11 mouse cellular contexts compared by ENCODE assay signal in genomic region chr12:86103852-86104251, GRCm38 (mm10). TPM values are rescaled to one million over a fixed set of nuclear protein-coding genes. Genes with fewer than 3 reads are reported as not detected.
A peak's percentile ranks its signal among the peaks of the same experiment; 100 is the strongest.
DNase-seq lines count a peak whose midpoint lies in the region; ATAC-seq and TF ChIP-seq lines count a peak whose summit lies in the region.
"Had no signal": no experiment of that assay in that cellular context is flagged by ENCODE, and none has a peak within 500 bp of the region (broad histone marks: within the 10 kb centered on the region; RNA-seq: fewer than 3 reads in every experiment).

No protein-coding gene starts in this region.

- DNase-seq in cerebellum, adult 2 months, result no peak
- DNase-seq in liver, adult 2 months (ENCODE audit: extremely low read depth, low read depth, low spot score), result peak; percentile 26
- no peak for DNase-seq in liver, embryonic 11.5 days (ENCODE audit: low spot score)
- DNase-seq in spleen, postnatal 10 days (ENCODE audit: low spot score in 2 of 2), result no peak
- DNase-seq: thymus, postnatal 25 days had no signal

- H3K4me3 ChIP-seq in cerebellum, adult 2 months (replicated peaks; ENCODE audit: insufficient read depth, low read depth, low read length), result no peak overlapping the region
- no peak overlapping the region for H3K4me3 ChIP-seq in liver, adult 2 months (ENCODE audit: insufficient read depth, low read depth, low read length)
- H3K4me3 ChIP-seq in liver, embryonic 11.5 days (ENCODE audit: low read depth, low read length), result no peak overlapping the region
- H3K4me3 ChIP-seq in intestine, postnatal 0 days (ENCODE audit: low read depth, low read length), result no peak overlapping the region
- no peak overlapping the region for H3K4me3 ChIP-seq in neural tube, embryonic 14.5 days (ENCODE audit: low read depth, low read length)
- H3K4me3 ChIP-seq: embryonic facial prominence, embryonic 13.5 days had no signal

- no peaks in the 10 kb centered on the region for H3K36me3 ChIP-seq in liver, adult 2 months (ENCODE audit: control insufficient read depth, insufficient read depth, low read length)
- H3K36me3 ChIP-seq in liver, embryonic 11.5 days (ENCODE audit: control insufficient read depth, insufficient read depth, low read length), result no peaks in the 10 kb centered on the region
- no peaks in the 10 kb centered on the region for H3K36me3 ChIP-seq in intestine, postnatal 0 days (ENCODE audit: control insufficient read depth, insufficient read depth)
- no peaks in the 10 kb centered on the region for H3K36me3 ChIP-seq in neural tube, embryonic 14.5 days (ENCODE audit: control insufficient read depth, insufficient read depth, low read length)

- H3K27ac ChIP-seq in cerebellum, adult 2 months (ENCODE audit: insufficient read depth, low read length), result peak overlapping the region; percentile 75; the same call in 1 of the 2 replicates
- H3K27ac ChIP-seq in liver, adult 2 months (replicated peaks; ENCODE audit: insufficient read depth, low read depth, low read length), result no peak overlapping the region
- no peak overlapping the region for H3K27ac ChIP-seq in liver, embryonic 11.5 days (ENCODE audit: low read depth, low read length)
- H3K27ac ChIP-seq in intestine, postnatal 0 days (ENCODE audit: low read depth, low read length), result 0 out of 2 replicates have a peak overlapping the region, but pooled peaks have one; percentile 41
- H3K27ac ChIP-seq in neural tube, embryonic 14.5 days (ENCODE audit: low read depth, low read length), result peak overlapping the region; percentile 35; the same call in 1 of the 2 replicates
- H3K27ac ChIP-seq: embryonic facial prominence, embryonic 13.5 days had no signal

- no peak for TF ChIP-seq POLR2A in cerebellum, adult 2 months (IDR thresholded peaks at IDR 0.05; ENCODE audit: borderline replicate concordance, insufficient read depth, low read length)
- no peak for TF ChIP-seq POLR2A in liver, adult 2 months (IDR thresholded peaks at IDR 0.05; ENCODE audit: extremely low read depth, insufficient read depth, low read length)

- H3K9ac ChIP-seq in liver, adult 2 months (ENCODE audit: low read depth, low read length), result no peak overlapping the region
- H3K9ac ChIP-seq in liver, embryonic 11.5 days (ENCODE audit: low read depth, low read length), result no peak overlapping the region
- H3K9ac ChIP-seq in intestine, postnatal 0 days (ENCODE audit: low read depth, low read length), result no peak overlapping the region
- no peak overlapping the region for H3K9ac ChIP-seq in neural tube, embryonic 14.5 days (replicated peaks; ENCODE audit: low read depth, low read length)
- H3K9ac ChIP-seq: embryonic facial prominence, embryonic 13.5 days had no signal

- H3K79me2 ChIP-seq in liver, adult 2 months (ENCODE audit: control insufficient read depth, insufficient read depth, low read length), result no peaks in the 10 kb centered on the region

- ATAC-seq in cerebellum, adult (ENCODE audit: insufficient number of reproducible peaks, low FRiP score, low TSS enrichment), result no peak
- ATAC-seq in liver, embryonic 11.5 days (replicated peaks; ENCODE audit: low FRiP score), result no peak
- no peak for ATAC-seq in intestine, postnatal 0 days
- no peak for ATAC-seq in neural tube, embryonic 14.5 days (ENCODE audit: low read depth)
- no peak for ATAC-seq in megakaryocyte-erythroid progenitor cell, adult 5-6 weeks (replicated peaks; ENCODE audit: low FRiP score, low TSS enrichment, poor library complexity, severe bottlenecking)

- H3K9me3 ChIP-seq in liver, embryonic 11.5 days (ENCODE audit: control insufficient read depth, low read length), result no peaks in the 10 kb centered on the region
- H3K9me3 ChIP-seq in intestine, postnatal 0 days (ENCODE audit: control insufficient read depth), result no peaks in the 10 kb centered on the region
- H3K9me3 ChIP-seq in neural tube, embryonic 14.5 days (ENCODE audit: control insufficient read depth, low read length), result no peaks in the 10 kb centered on the region
- H3K9me3 ChIP-seq: embryonic facial prominence, embryonic 13.5 days had no signal

- H3K4me1 ChIP-seq in cerebellum, adult 2 months (ENCODE audit: control insufficient read depth, insufficient read depth, low read length), result no peaks in the 10 kb centered on the region
- no peaks in the 10 kb centered on the region; the same call in 1 of the 2 replicates for H3K4me1 ChIP-seq in liver, adult 2 months (ENCODE audit: control insufficient read depth, insufficient read depth, low read length)
- 0 out of 2 replicates have a peak, but pooled peaks cover 2% of the 10 kb centered on the region for H3K4me1 ChIP-seq in liver, embryonic 11.5 days (replicated peaks; ENCODE audit: control insufficient read depth, insufficient read depth, low read length)
- 0 out of 2 replicates have a peak, but pooled peaks cover 2% of the 10 kb centered on the region for H3K4me1 ChIP-seq in intestine, postnatal 0 days (replicated peaks; ENCODE audit: control insufficient read depth, insufficient read depth, low read length)
- peaks cover 13% of the 10 kb centered on the region; the same call in 1 of the 2 replicates for H3K4me1 ChIP-seq in neural tube, embryonic 14.5 days (ENCODE audit: control insufficient read depth, insufficient read depth, low read length)

- 56% methylated on average over 8 of the region's 8 CpGs for WGBS in cerebellum, adult 2 months
- WGBS in liver, adult 2 months, result 18% methylated on average over 8 of the region's 8 CpGs
- WGBS in liver, embryonic 11.5 days, result 57% methylated on average over 8 of the region's 8 CpGs
- WGBS in intestine, postnatal 0 days, result 20% methylated on average over 8 of the region's 8 CpGs
- WGBS in neural tube, embryonic 14.5 days, result 55% methylated on average over 8 of the region's 8 CpGs

- no peak for TF ChIP-seq CTCF in cerebellum, adult 2 months (IDR thresholded peaks at IDR 0.05; ENCODE audit: borderline replicate concordance, insufficient read depth, low read depth, low read length)
- no peak for TF ChIP-seq CTCF in liver, adult 2 months (IDR thresholded peaks at IDR 0.05; ENCODE audit: low read depth, low read length)
- TF ChIP-seq CTCF in intestine, postnatal 0 days (IDR thresholded peaks at IDR 0.05; ENCODE audit: low read depth), result no peak

- H3K27me3 ChIP-seq in cerebellum, adult 2 months (ENCODE audit: control insufficient read depth, insufficient read depth, low read length), result no peaks in the 10 kb centered on the region
- H3K27me3 ChIP-seq in liver, adult 2 months (ENCODE audit: control insufficient read depth, insufficient read depth, low read length), result no peaks in the 10 kb centered on the region
- no peaks in the 10 kb centered on the region for H3K27me3 ChIP-seq in liver, embryonic 11.5 days (replicated peaks; ENCODE audit: control insufficient read depth, insufficient read depth, low read length)
- no peaks in the 10 kb centered on the region for H3K27me3 ChIP-seq in intestine, postnatal 0 days (replicated peaks; ENCODE audit: control insufficient read depth, insufficient read depth, low read length)
- no peaks in the 10 kb centered on the region for H3K27me3 ChIP-seq in neural tube, embryonic 14.5 days (ENCODE audit: control insufficient read depth, insufficient read depth, low read length)
- H3K27me3 ChIP-seq: embryonic facial prominence, embryonic 13.5 days; Patski had no signal

- H3K4me2 ChIP-seq in liver, embryonic 11.5 days, result no peak overlapping the region
- no peak overlapping the region for H3K4me2 ChIP-seq in intestine, postnatal 0 days (replicated peaks; ENCODE audit: low read depth)
- H3K4me2 ChIP-seq in neural tube, embryonic 14.5 days (ENCODE audit: low read depth, low read length), result no peak overlapping the region
- H3K4me2 ChIP-seq: embryonic facial prominence, embryonic 13.5 days had no signal

RNA-seq across cellular contexts. Expression of gene Ift43, which starts 21.5 kb away (rescaled TPM):
- polyA plus RNA-seq in cerebellum, adult 2 months (2012; rRNA removed), result 33.7 and 34.9 TPM in 2 replicates
- 3.5 and 6.0 TPM in 2 replicates for total RNA-seq in liver, adult 2 months (2014; rRNA removed)
- 3.9 and 4.5 TPM in 2 replicates for polyA plus RNA-seq in liver, adult 2 months (2012; rRNA removed)
- polyA plus RNA-seq in liver, embryonic 11.5 days (2014; fragmentation: Nextera tagmentation; extraction: Ambion mirVana), result 26.3 and 28.1 TPM in 2 replicates
- 61.0 and 65.9 TPM in 2 replicates for polyA plus RNA-seq in intestine, postnatal 0 days (2015; fragmentation: Nextera tagmentation; extraction: Ambion mirVana)
- 38.1 and 47.7 TPM in 2 replicates for polyA plus RNA-seq in neural tube, embryonic 14.5 days (2014; fragmentation: Nextera tagmentation; extraction: Ambion mirVana)
- 9.8 TPM in 1 of 2 replicates, not detected in the other for total RNA-seq in megakaryocyte-erythroid progenitor cell, adult 5-6 weeks (2014; fragmentation: Nextera tagmentation)
- not detected in 2 replicates for total RNA-seq in megakaryocyte-erythroid progenitor cell, adult 5-6 weeks (2017)

RNA-seq across cellular contexts. Expression of gene Tgfb3, which starts 25.0 kb away (rescaled TPM):
- 15.2 and 15.7 TPM in 2 replicates for polyA plus RNA-seq in cerebellum, adult 2 months (2012; rRNA removed)
- 0.46 and 0.54 TPM in 2 replicates for total RNA-seq in liver, adult 2 months (2014; rRNA removed)
- 0.68 and 0.84 TPM in 2 replicates for polyA plus RNA-seq in liver, adult 2 months (2012; rRNA removed)
- 12.4 and 14.7 TPM in 2 replicates for polyA plus RNA-seq in liver, embryonic 11.5 days (2014; fragmentation: Nextera tagmentation; extraction: Ambion mirVana)
- 8.5 and 9.2 TPM in 2 replicates for polyA plus RNA-seq in intestine, postnatal 0 days (2015; fragmentation: Nextera tagmentation; extraction: Ambion mirVana)
- 2.8 and 4.1 TPM in 2 replicates for polyA plus RNA-seq in neural tube, embryonic 14.5 days (2014; fragmentation: Nextera tagmentation; extraction: Ambion mirVana)
- not detected in 2 replicates for total RNA-seq in megakaryocyte-erythroid progenitor cell, adult 5-6 weeks (2014; fragmentation: Nextera tagmentation)
- not detected in 2 replicates for total RNA-seq in megakaryocyte-erythroid progenitor cell, adult 5-6 weeks (2017)

Comparison
In these comparisons a context has a peak if more than half of its experiments do, and no peak if none do; other contexts are left out.
1. H3K27ac ChIP-seq: peak in cerebellum, adult 2 months (single experiment), intestine, postnatal 0 days (single experiment) and neural tube, embryonic 14.5 days (single experiment); none in liver, adult 2 months (single experiment) and liver, embryonic 11.5 days (single experiment).